Mouse (Mus musculus): ENCODE data around the gene Baz1a. TPM values are rescaled to one million over a fixed set of nuclear protein-coding genes. Genes with fewer than 3 reads are reported as not detected.

Baz1a gene
- 1 to 10 TPM; 4.4 to 8.2 (median 7.9) TPM for total RNA-seq (2022)

GRCm38 (mm10) chr12:55013626-55014398, at the start of gene Baz1a:
Gene Baz1a (minus strand): TSS chr12:55014348.
- DNase-seq (ENCODE audit: low spot score), result no peak

- no peak for DNase-seq (ENCODE audit: low spot score)
These were observed 48.0 kb upstream of the Baz1a start for GRCm38 (mm10) chr12:55062141-55062540.

- DNase-seq (ENCODE audit: low spot score), result no peak
These were observed 46.9 kb upstream of the Baz1a start for GRCm38 (mm10) chr12:55061006-55061405.

GRCm38 (mm10) chr12:55060212-55060898, 46.2 kb upstream of the Baz1a start:
- DNase-seq (ENCODE audit: low spot score), result no peak

- no peak for DNase-seq (ENCODE audit: low spot score)
These were observed 45.7 kb upstream of the Baz1a start for GRCm38 (mm10) chr12:55059812-55060211.

- peak; percentile 23 for DNase-seq (ENCODE audit: low spot score)
These were observed 44.9 kb upstream of the Baz1a start for GRCm38 (mm10) chr12:55058865-55059615.

- no peak for DNase-seq (ENCODE audit: low spot score)
These were observed 42.6 kb upstream of the Baz1a start for GRCm38 (mm10) chr12:55056703-55057102.

- DNase-seq (ENCODE audit: low spot score), result no peak
These were observed 40.5 kb upstream of the Baz1a start for GRCm38 (mm10) chr12:55054551-55055241.

GRCm38 (mm10) chr12:55053267-55053666, 39.1 kb upstream of the Baz1a start:
- DNase-seq (ENCODE audit: low spot score), result no peak

- no peak for DNase-seq (ENCODE audit: low spot score)
These were observed 37.3 kb upstream of the Baz1a start for GRCm38 (mm10) chr12:55051210-55052173.

GRCm38 (mm10) chr12:55049731-55050353, 35.7 kb upstream of the Baz1a start:
- DNase-seq (ENCODE audit: low spot score), result no peak

- no peak for DNase-seq (ENCODE audit: low spot score)
These were observed 26.9 kb upstream of the Baz1a start for GRCm38 (mm10) chr12:55041011-55041410.

- no peak for DNase-seq (ENCODE audit: low spot score)
These were observed 12.9 kb upstream of the Baz1a start for GRCm38 (mm10) chr12:55027088-55027487.

GRCm38 (mm10) chr12:55023284-55023683, 9.1 kb upstream of the Baz1a start:
- DNase-seq (ENCODE audit: low spot score), result no peak

- peak; percentile 9 for DNase-seq (ENCODE audit: low spot score)
These were observed 5.3 kb upstream of the Baz1a start for GRCm38 (mm10) chr12:55019421-55019877.

GRCm38 (mm10) chr12:55017119-55017721, 3.1 kb upstream of the Baz1a start:
- no peak for DNase-seq (ENCODE audit: low spot score)

- no peak for DNase-seq (ENCODE audit: low spot score)
These were observed 2.4 kb upstream of the Baz1a start for GRCm38 (mm10) chr12:55016339-55017118.

GRCm38 (mm10) chr12:55015428-55015827, 1.3 kb upstream of the Baz1a start:
- DNase-seq (ENCODE audit: low spot score), result no peak

GRCm38 (mm10) chr12:55013031-55013430, 1.1 kb downstream of the Baz1a start:
- no peak for DNase-seq (ENCODE audit: low spot score)
